Mouse (Mus musculus) liver, postnatal 0 days (tissue): Measurements from ENCODE around the gene Efcab7.

Experiments used
- CTCF ChIP-seq: sonication (generic); IDR thresholded peaks from 2 replicates; pipeline ENCODE4 v1.5.1; 2016; ENCODE audit warnings: antibody characterized with exemption, low read depth
- EP300 ChIP-seq: IDR thresholded peaks from 2 replicates; pipeline ENCODE4 v1.6.1; 2016; ENCODE audit warnings: antibody characterized with exemption, low read depth, mild to moderate bottlenecking

DNA sequence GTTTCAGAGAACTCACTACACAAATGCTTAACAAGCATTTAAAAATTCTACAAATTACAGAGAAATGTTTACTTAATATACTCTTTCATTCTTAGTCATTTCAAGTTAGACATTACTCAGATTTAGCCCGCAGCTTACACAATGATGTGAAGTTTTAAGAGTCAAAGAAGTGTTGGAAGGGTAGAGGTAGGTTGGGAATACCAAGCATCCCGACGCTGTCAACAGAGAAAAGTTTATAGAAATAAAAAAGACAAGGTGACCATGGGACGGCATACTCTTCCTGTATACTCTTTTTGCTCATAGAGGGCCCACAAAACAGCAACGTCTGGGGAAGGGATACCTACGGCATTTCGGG, 282 bp upstream of the Efcab7 start:
- no peak for TF ChIP-seq EP300
- TF ChIP-seq CTCF: no peak
